Mouse (Mus musculus): Measurements from ENCODE around the gene Barhl2. TPM values are rescaled to one million over a fixed set of nuclear protein-coding genes. Genes with fewer than 3 reads are reported as not detected.

Barhl2 gene
- polyA plus RNA-seq, 2 experiments = 0.06 TPM; not detected in 1

DNA sequence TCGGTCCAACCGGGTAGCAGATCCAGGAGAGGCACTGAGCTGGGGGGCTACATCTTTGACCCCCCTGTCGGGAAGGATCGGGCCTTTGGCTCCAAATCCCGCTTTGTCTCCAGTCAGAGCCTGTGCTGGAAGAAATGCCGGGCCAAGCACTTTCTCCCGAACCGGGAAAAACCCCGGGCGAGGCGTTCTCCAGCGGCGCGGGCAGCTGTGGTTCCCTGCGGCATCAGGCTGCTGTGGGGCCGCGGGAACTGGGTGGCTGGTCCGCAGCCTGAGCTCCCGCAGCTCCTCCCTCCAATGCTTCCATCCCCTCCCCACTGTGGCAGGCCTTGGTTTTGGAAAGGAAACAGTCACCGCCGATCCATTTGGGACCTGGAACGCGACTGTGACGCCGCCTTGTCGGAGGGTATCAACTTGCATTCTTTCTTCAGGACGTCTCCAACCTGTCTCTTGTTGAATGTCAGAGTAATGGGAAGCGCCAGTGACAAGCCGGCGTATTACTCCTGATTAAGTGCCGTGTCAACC is 1.2 kb upstream of the Barhl2 start:
- no peak for ATAC-seq (ENCODE audit: low FRiP score, low read depth)
- DNase-seq (ENCODE audit: low spot score) = no peak

GRCm38 (mm10) chr5:106458477-106459119 is 632 bp upstream of the Barhl2 start:
- DNase-seq (ENCODE audit: low spot score) = no peak
- 0 out of 2 replicates have a peak overlapping the region, but pooled peaks have one; percentile 16 for H3K9ac ChIP-seq (ENCODE audit: low read depth, low read length, severe bottlenecking)
- WGBS = 2% methylated on average over 29 of the region's 68 CpGs

More for the DNA sequence above, 1.2 kb upstream of the Barhl2 start:
- H3K27me3 ChIP-seq (ENCODE audit: control insufficient read depth, insufficient read depth, low read length) = peaks cover 96% of the 10 kb centered on the region
- no peaks in the 10 kb centered on the region for H3K36me3 ChIP-seq (ENCODE audit: control insufficient read depth, insufficient read depth, low read length)
- H3K4me1 ChIP-seq (ENCODE audit: control insufficient read depth, insufficient read depth, low read length) = peaks cover 11% of the 10 kb centered on the region
- no peaks in the 10 kb centered on the region for H3K9me3 ChIP-seq (ENCODE audit: control insufficient read depth, low read length)
- H3K4me3 ChIP-seq (replicated peaks; ENCODE audit: low read length) = peak overlapping the region; percentile 48
- no peak overlapping the region for H3K9ac ChIP-seq (ENCODE audit: low read depth, low read length, severe bottlenecking)
- H3K4me2 ChIP-seq (replicated peaks; ENCODE audit: low read depth, low read length, severe bottlenecking) = peak overlapping the region; percentile 86
- WGBS = 0% methylated on average over 29 of the region's 31 CpGs
- TF ChIP-seq POLR2A (IDR thresholded peaks at IDR 0.05; ENCODE audit: borderline replicate concordance, extremely low read depth, insufficient read depth, insufficient read length) = no peak
- no peak overlapping the region for H3K27ac ChIP-seq (replicated peaks; ENCODE audit: low read depth, low read length)

GRCm38 (mm10) chr5:106457111-106457925 is 648 bp downstream of the Barhl2 start:
- ATAC-seq (ENCODE audit: low FRiP score, low read depth) = no peak
- H3K4me2 ChIP-seq (replicated peaks; ENCODE audit: low read depth, low read length, severe bottlenecking) = peak overlapping the region; percentile 86; the same call in 1 of the 2 replicates
- DNase-seq (ENCODE audit: low spot score) = no peak
- no peak overlapping the region for H3K9ac ChIP-seq (ENCODE audit: low read depth, low read length, severe bottlenecking)
- H3K4me1 ChIP-seq (ENCODE audit: control insufficient read depth, insufficient read depth, low read length) = peaks cover 16% of the 10 kb centered on the region
- peak overlapping the region; percentile 48 for H3K4me3 ChIP-seq (replicated peaks; ENCODE audit: low read length)
- no peak for TF ChIP-seq POLR2A (IDR thresholded peaks at IDR 0.05; ENCODE audit: borderline replicate concordance, extremely low read depth, insufficient read depth, insufficient read length)
- H3K27ac ChIP-seq (replicated peaks; ENCODE audit: low read depth, low read length) = no peak overlapping the region
- peaks cover 94% of the 10 kb centered on the region for H3K27me3 ChIP-seq (ENCODE audit: control insufficient read depth, insufficient read depth, low read length)
- H3K36me3 ChIP-seq (ENCODE audit: control insufficient read depth, insufficient read depth, low read length) = no peaks in the 10 kb centered on the region
- H3K9me3 ChIP-seq (ENCODE audit: control insufficient read depth, low read length) = no peaks in the 10 kb centered on the region
- WGBS = under 1% methylated on average over 58 of the region's 63 CpGs

More at GRCm38 (mm10) chr5:106458477-106459119, 632 bp upstream of the Barhl2 start:
- H3K4me2 ChIP-seq (replicated peaks; ENCODE audit: low read depth, low read length, severe bottlenecking) = peak overlapping the region; percentile 86
- H3K36me3 ChIP-seq (ENCODE audit: control insufficient read depth, insufficient read depth, low read length) = no peaks in the 10 kb centered on the region
- TF ChIP-seq POLR2A (IDR thresholded peaks at IDR 0.05; ENCODE audit: borderline replicate concordance, extremely low read depth, insufficient read depth, insufficient read length) = no peak
- H3K27ac ChIP-seq (replicated peaks; ENCODE audit: low read depth, low read length) = no peak overlapping the region
- ATAC-seq (ENCODE audit: low FRiP score, low read depth) = peak; percentile 78
- H3K27me3 ChIP-seq (ENCODE audit: control insufficient read depth, insufficient read depth, low read length) = peaks cover 96% of the 10 kb centered on the region
- no peaks in the 10 kb centered on the region for H3K9me3 ChIP-seq (ENCODE audit: control insufficient read depth, low read length)
- peak overlapping the region; percentile 48 for H3K4me3 ChIP-seq (replicated peaks; ENCODE audit: low read length)
- peaks cover 11% of the 10 kb centered on the region for H3K4me1 ChIP-seq (ENCODE audit: control insufficient read depth, insufficient read depth, low read length)

- H3K9me3 ChIP-seq (ENCODE audit: control insufficient read depth, low read length) = no peaks in the 10 kb centered on the region
- no peaks in the 10 kb centered on the region for H3K36me3 ChIP-seq (ENCODE audit: control insufficient read depth, insufficient read depth, low read length)
- no peak for TF ChIP-seq POLR2A (IDR thresholded peaks at IDR 0.05; ENCODE audit: borderline replicate concordance, extremely low read depth, insufficient read depth, insufficient read length)
- H3K9ac ChIP-seq (ENCODE audit: low read depth, low read length, severe bottlenecking) = no peak overlapping the region
- H3K27me3 ChIP-seq (ENCODE audit: control insufficient read depth, insufficient read depth, low read length) = peaks cover 94% of the 10 kb centered on the region
- DNase-seq (ENCODE audit: low spot score) (no peak), ATAC-seq (ENCODE audit: low FRiP score, low read depth) (no peak)
- no peak overlapping the region for H3K4me2 ChIP-seq (replicated peaks; ENCODE audit: low read depth, low read length, severe bottlenecking)
- 2% methylated on average over 7 of the region's 7 CpGs for WGBS
- peaks cover 16% of the 10 kb centered on the region for H3K4me1 ChIP-seq (ENCODE audit: control insufficient read depth, insufficient read depth, low read length)
- no peak overlapping the region for H3K27ac ChIP-seq (replicated peaks; ENCODE audit: low read depth, low read length)
- no peak overlapping the region for H3K4me3 ChIP-seq (replicated peaks; ENCODE audit: low read length)
Measured at GRCm38 (mm10) chr5:106455984-106456383, 2.0 kb downstream of the Barhl2 start.

Data from limb, embryonic 14.5 days (tissue).